Mouse (Mus musculus): ENCODE results near the gene Kcna5.

DNA sequence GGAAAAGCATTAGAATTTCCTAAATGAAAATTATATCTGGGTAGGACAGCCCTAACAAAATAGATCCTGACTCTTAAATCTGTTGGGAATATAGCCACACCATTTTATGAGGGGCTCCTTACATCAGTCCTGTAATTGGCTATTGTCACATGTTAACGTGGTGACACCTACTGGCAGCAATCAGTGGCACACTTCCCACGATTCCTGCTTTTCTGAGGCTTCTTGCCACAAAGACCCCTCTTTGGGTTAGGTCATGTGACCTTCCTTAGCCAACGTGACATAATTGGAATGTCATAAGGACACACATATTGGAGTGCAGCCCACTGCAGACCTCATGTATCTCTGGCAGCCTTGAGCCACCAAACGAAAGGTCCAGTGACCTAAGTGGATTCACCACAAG lies 26.5 kb upstream of the Kcna5 start:
- no peak for TF ChIP-seq CTCF (IDR thresholded peaks at IDR 0.05; ENCODE audit: borderline replicate concordance, control insufficient read depth, extremely low read depth, insufficient read depth, low read length, poor library complexity)
- no peak for TF ChIP-seq POLR2A (IDR thresholded peaks at IDR 0.05; ENCODE audit: control insufficient read depth, extremely low read depth, insufficient read depth, low read length, poor library complexity)
